Mouse (Mus musculus): ENCODE results near the gene Hspb9.

GRCm38 (mm10) chr11:100702906-100703305 is 10.7 kb upstream of the Hspb9 start:
- TF ChIP-seq CTCF (IDR thresholded peaks at IDR 0.05; ENCODE audit: borderline replicate concordance, insufficient read depth, low read depth, low read length) (no peak), POLR2A (IDR thresholded peaks at IDR 0.05; ENCODE audit: borderline replicate concordance, insufficient read depth, low read length) (no peak)

Data from cerebellum, adult 2 months (tissue).